Mouse (Mus musculus): ENCODE data around the gene Itih3.

DNA sequence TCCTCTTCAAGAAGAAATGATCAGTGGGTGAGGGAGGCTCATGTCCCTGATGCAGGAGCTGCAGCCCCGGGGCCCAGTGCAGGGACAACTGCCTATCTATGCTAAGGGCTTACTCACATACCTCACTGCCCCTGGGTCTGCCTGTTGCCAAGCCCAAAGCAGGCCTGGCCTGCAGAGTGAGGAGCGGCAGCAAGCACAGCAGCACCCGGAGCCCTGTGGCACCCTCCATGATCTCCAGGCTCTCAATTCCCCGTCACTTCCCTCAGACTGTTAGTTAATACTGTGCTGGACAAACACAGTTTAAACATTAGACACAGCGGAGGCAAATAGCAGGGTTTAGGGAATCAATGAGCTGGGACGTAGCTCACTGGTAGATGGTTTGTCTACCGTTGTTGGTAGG is 19.5 kb upstream of the Itih3 start, which contains the start of gene Itih1:
- no peak for TF ChIP-seq CTCF (IDR thresholded peaks at IDR 0.05; ENCODE audit: low read depth)
- TF ChIP-seq EP300 (IDR thresholded peaks at IDR 0.05; ENCODE audit: low read depth), result no peak
